In genomic region chr12:84771981-84772520, GRCm38 (mm10) we compare ENCODE assay signal across 8 mouse cellular contexts. TPM values are rescaled to one million over a fixed set of nuclear protein-coding genes. Genes with fewer than 3 reads are reported as not detected.
DNase-seq lines count a peak whose midpoint lies in the region; ATAC-seq and TF ChIP-seq lines count a peak whose summit lies in the region.

No protein-coding gene starts in this region.

- peak overlapping the region; percentile 78 for H3K4me2 ChIP-seq in hindbrain, embryonic 14.5 days (replicated peaks)
- peak overlapping the region; percentile 89 for H3K4me2 ChIP-seq in midbrain, postnatal 0 days (ENCODE audit: low read depth, low read length, poor library complexity, severe bottlenecking)

- TF ChIP-seq POLR2A in kidney, adult 2 months (IDR thresholded peaks at IDR 0.05; ENCODE audit: low read depth, low read length) = no peak
- TF ChIP-seq POLR2A in bone marrow, adult 2 months (IDR thresholded peaks at IDR 0.05; ENCODE audit: borderline replicate concordance, control insufficient read depth, low read depth, low read length) = no peak

- H3K4me1 ChIP-seq in kidney, adult 2 months (ENCODE audit: control insufficient read depth, insufficient read depth, low read length) = peaks cover 14% of the 10 kb centered on the region; the same call in 1 of the 2 replicates
- H3K4me1 ChIP-seq in bone marrow, adult 2 months (ENCODE audit: control insufficient read depth, insufficient read depth, low read length) = peaks cover 3% of the 10 kb centered on the region
- peaks cover 30% of the 10 kb centered on the region for H3K4me1 ChIP-seq in hindbrain, embryonic 14.5 days (replicated peaks; ENCODE audit: control insufficient read depth, insufficient read depth, low read length)
- H3K4me1 ChIP-seq in midbrain, postnatal 0 days (ENCODE audit: insufficient read depth, low read length) = peaks cover 6% of the 10 kb centered on the region; the same call in 1 of the 2 replicates

- no peak for ATAC-seq in hindbrain, embryonic 14.5 days (ENCODE audit: low FRiP score)
- ATAC-seq in midbrain, postnatal 0 days (ENCODE audit: low FRiP score) = no peak

- peak overlapping the region; percentile 70 for H3K9ac ChIP-seq in hindbrain, embryonic 14.5 days
- H3K9ac ChIP-seq in midbrain, postnatal 0 days (replicated peaks; ENCODE audit: low read length, poor library complexity, severe bottlenecking) = peak overlapping the region; percentile 55

- no peak for TF ChIP-seq CTCF in kidney, adult 2 months (conservative IDR thresholded peaks at IDR 0.05; ENCODE audit: insufficient read depth, insufficient read length, low read depth, low read length)
- no peak for TF ChIP-seq CTCF in bone marrow, adult 2 months (IDR thresholded peaks at IDR 0.05; ENCODE audit: control insufficient read depth, insufficient read depth, low read length)
- TF ChIP-seq CTCF in midbrain, postnatal 0 days (IDR thresholded peaks at IDR 0.05) = no peak

- peak overlapping the region; percentile 71; the same call in 1 of the 2 replicates for H3K27ac ChIP-seq in kidney, adult 2 months (ENCODE audit: insufficient read depth, low read depth, low read length)
- H3K27ac ChIP-seq in bone marrow, adult 2 months (ENCODE audit: control insufficient read depth, insufficient read depth, low read depth, low read length, poor library complexity) = no peak overlapping the region
- H3K27ac ChIP-seq in hindbrain, embryonic 14.5 days = peak overlapping the region; percentile 90
- peak overlapping the region; percentile 83 for H3K27ac ChIP-seq in midbrain, postnatal 0 days (ENCODE audit: low read depth, low read length)

- intact Hi-C loops in left cerebral cortex, postnatal 4 days (cut with DNase I) = no loop called here

- 4% methylated on average over 10 of the region's 10 CpGs for WGBS in kidney, adult 2 months
- 3% methylated on average over 10 of the region's 10 CpGs for WGBS in bone marrow, adult 2 months
- 2% methylated on average over 10 of the region's 10 CpGs for WGBS in hindbrain, embryonic 14.5 days
- WGBS in midbrain, postnatal 0 days = 2% methylated on average over 10 of the region's 10 CpGs

- no peak for DNase-seq in kidney, adult 2 months
- no peak for DNase-seq in kidney, postnatal 14 days
- peak; percentile 29 for DNase-seq in hindbrain, embryonic 14.5 days (ENCODE audit: low spot score)
- peak; percentile 31 for DNase-seq in midbrain, postnatal 0 days (ENCODE audit: low spot score)
- DNase-seq in frontal cortex, postnatal 14 days (ENCODE audit: low spot score in 2 of 2) = no peak
- no peak for DNase-seq in left cerebral cortex, postnatal 4 days
- DNase-seq in layer of hippocampus, adult 8-10 months (ENCODE audit: low spot score in 2 of 2) = no peak

- no peaks in the 10 kb centered on the region for H3K36me3 ChIP-seq in kidney, adult 2 months (ENCODE audit: control insufficient read depth, insufficient read depth, low read length)
- 0 out of 2 replicates have a peak, but pooled peaks cover 5% of the 10 kb centered on the region for H3K36me3 ChIP-seq in hindbrain, embryonic 14.5 days (replicated peaks; ENCODE audit: control insufficient read depth, insufficient read depth)
- H3K36me3 ChIP-seq in midbrain, postnatal 0 days (ENCODE audit: insufficient read depth, low read length) = no peaks in the 10 kb centered on the region

- H3K4me3 ChIP-seq in kidney, adult 2 months (ENCODE audit: insufficient read depth, low read depth, low read length) = peak overlapping the region; percentile 70
- peak overlapping the region; percentile 86 for H3K4me3 ChIP-seq in bone marrow, adult 2 months (replicated peaks; ENCODE audit: control insufficient read depth, low read depth, low read length)
- peak overlapping the region; percentile 63 for H3K4me3 ChIP-seq in hindbrain, embryonic 14.5 days (replicated peaks; ENCODE audit: low read length)
- peak overlapping the region; percentile 62 for H3K4me3 ChIP-seq in midbrain, postnatal 0 days (ENCODE audit: low read depth, low read length)

- H3K9me3 ChIP-seq in hindbrain, embryonic 14.5 days (ENCODE audit: control insufficient read depth, low read length) = no peaks in the 10 kb centered on the region
- H3K9me3 ChIP-seq in midbrain, postnatal 0 days (ENCODE audit: low read length) = no peaks in the 10 kb centered on the region

- no peaks in the 10 kb centered on the region for H3K27me3 ChIP-seq in kidney, adult 2 months (replicated peaks; ENCODE audit: control insufficient read depth, insufficient read depth, low read length)
- no peaks in the 10 kb centered on the region for H3K27me3 ChIP-seq in hindbrain, embryonic 14.5 days (ENCODE audit: control insufficient read depth, insufficient read depth, low read length)
- H3K27me3 ChIP-seq in midbrain, postnatal 0 days (ENCODE audit: insufficient read depth, low read length) = no peaks in the 10 kb centered on the region

RNA-seq across cellular contexts. Expression of gene Npc2, which starts 0.9 kb away (rescaled TPM):
- polyA plus RNA-seq in kidney, adult 2 months (2012; rRNA removed) = 169 and 179 TPM in 2 replicates
- 33.6 and 72.2 TPM in 2 replicates for polyA plus RNA-seq in bone marrow, adult 2 months (2011; ENCODE audit: insufficient read depth, insufficient read length, low replicate concordance, missing spikeins)
- polyA plus RNA-seq in hindbrain, embryonic 14.5 days (2014; fragmentation: Nextera tagmentation; extraction: Ambion mirVana) = 51.6 and 54.3 TPM in 2 replicates
- total RNA-seq in midbrain, postnatal 0 days (2014; rRNA removed) = 39.8 and 42.5 TPM in 2 replicates
- 43.9 and 44.8 TPM in 2 replicates for polyA plus RNA-seq in midbrain, postnatal 0 days (2015; fragmentation: Nextera tagmentation; extraction: Ambion mirVana)
- total RNA-seq in left cerebral cortex, postnatal 4 days (2021) = 10 to 100 TPM; 35.4 to 35.7 TPM
- 10 to 100 TPM; 26.0 to 80.4 (median 46.4) TPM for total RNA-seq in layer of hippocampus, adult 8-10 months (2022)

RNA-seq across cellular contexts. Expression of gene Isca2, which starts 1.0 kb away (rescaled TPM):
- polyA plus RNA-seq in kidney, adult 2 months (2012; rRNA removed) = 98.5 and 105 TPM in 2 replicates
- 83.4 and 90.0 TPM in 2 replicates for polyA plus RNA-seq in bone marrow, adult 2 months (2011; ENCODE audit: insufficient read depth, insufficient read length, low replicate concordance, missing spikeins)
- polyA plus RNA-seq in hindbrain, embryonic 14.5 days (2014; fragmentation: Nextera tagmentation; extraction: Ambion mirVana) = 127 and 132 TPM in 2 replicates
- total RNA-seq in midbrain, postnatal 0 days (2014; rRNA removed) = 58.8 and 63.7 TPM in 2 replicates
- polyA plus RNA-seq in midbrain, postnatal 0 days (2015; fragmentation: Nextera tagmentation; extraction: Ambion mirVana) = 119 and 127 TPM in 2 replicates
- total RNA-seq in left cerebral cortex, postnatal 4 days (2021) = 10 to 100 TPM; 40.8 to 43.3 TPM
- total RNA-seq in layer of hippocampus, adult 8-10 months (2022) = 10 to 100 TPM; 52.3 to 58.0 (median 57.2) TPM

Comparison
In these comparisons a context has a peak if more than half of its experiments do, and no peak if none do; other contexts are left out.
1. DNase-seq: peak in hindbrain, embryonic 14.5 days (single experiment) and midbrain, postnatal 0 days (single experiment); none in kidney, adult 2 months (single experiment), kidney, postnatal 14 days (single experiment), frontal cortex, postnatal 14 days (0 of 2), left cerebral cortex, postnatal 4 days (single experiment) and layer of hippocampus, adult 8-10 months (0 of 2).
2. Peak in every context shown above with its lines, with median percentiles within 50 percentile points of each other: H3K4me3 ChIP-seq.